Mouse (Mus musculus) heart, embryonic 16.5 days (tissue): ENCODE measurements around the gene Pld3. TPM values are rescaled to one million over a fixed set of nuclear protein-coding genes. Genes with fewer than 3 reads are reported as not detected.

Experiments
- ATAC-seq: fragments of 200-750 bp; cut with Nextera tagmentation; replicated peaks from 2 replicates; pipeline ENCODE4 v1.8.0; 2017; ENCODE audit warnings: moderate number of reproducible peaks; ENCODE audit not compliant: insufficient read depth, low FRiP score; ENCODE audit errors: extremely low read depth
- H3K27ac ChIP-seq: fragments of 300-500 bp; sonication (generic); 2 replicates; pipeline ENCODE4 v1.5.1; 2014; ENCODE audit warnings: mild to moderate bottlenecking, low read length, control low read depth, moderate library complexity
- H3K27me3 ChIP-seq: fragments of 300-500 bp; sonication (generic); 2 replicates; pipeline ENCODE4 v1.6.1; 2014; ENCODE audit warnings: low read length, mixed read lengths; ENCODE audit not compliant: control insufficient read depth, insufficient read depth
- H3K36me3 ChIP-seq: fragments of 300-500 bp; sonication (generic); 2 replicates; pipeline ENCODE4 v1.6.1; 2014; ENCODE audit not compliant: control insufficient read depth, insufficient read depth
- H3K4me1 ChIP-seq: fragments of 300-500 bp; sonication (generic); 2 replicates; pipeline ENCODE4 v1.6.1; 2014; ENCODE audit warnings: low read length, mixed read lengths; ENCODE audit not compliant: control insufficient read depth, insufficient read depth
- H3K4me2 ChIP-seq: fragments of 300-500 bp; sonication (generic); 2 replicates; pipeline ENCODE4 v1.6.1; 2014; ENCODE audit warnings: low read depth, mild to moderate bottlenecking, control low read depth, low read length
- H3K4me3 ChIP-seq: fragments of 300-500 bp; sonication (generic); 2 replicates; pipeline ENCODE4 v1.5.1; 2014; ENCODE audit warnings: mild to moderate bottlenecking, control low read depth, low read length
- H3K9ac ChIP-seq: fragments of 300-500 bp; sonication (generic); 2 replicates; pipeline ENCODE4 v1.6.1; 2014; ENCODE audit warnings: low read length, control low read depth
- H3K9me3 ChIP-seq: fragments of 300-500 bp; sonication (generic); replicated peaks from 2 replicates; pipeline ENCODE4 v1.6.1; 2016; ENCODE audit warnings: low read length; ENCODE audit not compliant: control insufficient read depth
- WGBS: fragments of 180-500 bp; shearing (Covaris S2); extraction: QIAGEN DNeasy Blood & Tissue Kit; methylation state at CpG from one replicate; pipeline ENCODE4 v1.1.7; 2014; 5-methylcytosine and 5-hydroxymethylcytosine counted together
- polyA plus RNA-seq: library from polyadenylated mRNA; unstranded; fragments of >200 nt; fragmentation: Nextera tagmentation; extraction: Ambion mirVana; gene quantifications from 2 replicates; pipeline ENCODE4 v1.2.1, GENCODE M21; 2015

The Pld3 gene
- polyA plus RNA-seq, 1 experiment from 2014 or later = 58.6 TPM

DNA sequence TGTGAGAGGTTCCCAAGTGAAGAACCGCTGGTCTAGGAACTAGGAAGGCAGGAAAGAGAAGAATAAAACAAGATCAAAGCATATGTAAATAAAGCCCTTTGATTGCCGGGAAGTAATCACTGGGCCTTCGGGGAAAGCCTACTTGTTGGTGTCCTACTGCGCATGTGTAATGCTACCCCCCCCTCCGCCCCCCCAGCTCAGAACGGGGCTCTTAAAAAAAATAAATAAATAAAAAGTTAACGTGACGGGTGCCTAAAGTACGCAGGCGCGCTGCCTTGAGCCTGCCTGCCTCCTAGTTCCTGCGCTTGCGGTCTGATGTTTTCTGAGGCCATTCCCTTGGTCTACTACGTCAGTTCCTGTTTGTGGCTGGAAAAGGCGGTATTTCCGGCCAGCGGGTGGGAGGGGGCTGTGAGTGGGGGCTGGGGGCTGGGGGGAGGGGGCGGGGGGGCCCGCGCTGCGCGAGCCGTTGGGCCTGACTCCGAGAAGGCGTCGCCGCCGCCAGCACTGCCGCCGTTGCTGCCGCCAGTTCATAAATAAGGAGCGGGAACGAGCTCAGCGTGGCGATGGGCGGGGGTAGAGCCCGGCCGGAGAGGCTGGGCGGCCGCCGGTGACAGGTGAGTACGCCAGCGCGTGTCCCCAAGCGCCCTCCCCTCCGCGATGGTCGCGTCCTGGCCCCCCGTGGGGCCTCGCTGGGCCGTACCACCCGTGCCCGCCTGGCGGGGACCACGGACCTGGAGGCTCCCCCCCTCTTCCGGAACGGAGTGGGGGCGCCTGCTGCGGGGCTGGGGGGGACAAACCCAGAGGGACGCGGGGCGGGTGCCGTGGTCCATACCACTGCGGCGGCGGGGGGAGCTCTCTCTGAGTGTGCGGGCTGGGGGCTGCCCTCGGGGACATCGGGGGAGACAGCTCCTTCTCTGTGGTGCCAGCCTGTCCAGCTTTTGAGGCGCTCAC, 38.5 kb upstream of the Pld3 start, which contains the start of gene Akt2:
Gene Akt2 (plus strand): TSS at position 287 of the 951 bp plus-strand sequence.
- no peaks in the 10 kb centered on the region for H3K9me3 ChIP-seq
- peaks cover 26% of the 10 kb centered on the region for H3K4me1 ChIP-seq
- no peaks in the 10 kb centered on the region for H3K36me3 ChIP-seq
- no peaks in the 10 kb centered on the region for H3K27me3 ChIP-seq
- peak within 1 kb of the TSS; percentile 95 for H3K9ac ChIP-seq
- peak; percentile 91 for ATAC-seq
- H3K4me2 ChIP-seq = peak within 1 kb of the TSS; percentile 73
- peak within 1 kb of the TSS; percentile 85 for H3K4me3 ChIP-seq
- H3K27ac ChIP-seq = peak within 1 kb of the TSS; percentile 98
- under 1% methylated on average over 66 of the region's 71 CpGs for WGBS

DNA sequence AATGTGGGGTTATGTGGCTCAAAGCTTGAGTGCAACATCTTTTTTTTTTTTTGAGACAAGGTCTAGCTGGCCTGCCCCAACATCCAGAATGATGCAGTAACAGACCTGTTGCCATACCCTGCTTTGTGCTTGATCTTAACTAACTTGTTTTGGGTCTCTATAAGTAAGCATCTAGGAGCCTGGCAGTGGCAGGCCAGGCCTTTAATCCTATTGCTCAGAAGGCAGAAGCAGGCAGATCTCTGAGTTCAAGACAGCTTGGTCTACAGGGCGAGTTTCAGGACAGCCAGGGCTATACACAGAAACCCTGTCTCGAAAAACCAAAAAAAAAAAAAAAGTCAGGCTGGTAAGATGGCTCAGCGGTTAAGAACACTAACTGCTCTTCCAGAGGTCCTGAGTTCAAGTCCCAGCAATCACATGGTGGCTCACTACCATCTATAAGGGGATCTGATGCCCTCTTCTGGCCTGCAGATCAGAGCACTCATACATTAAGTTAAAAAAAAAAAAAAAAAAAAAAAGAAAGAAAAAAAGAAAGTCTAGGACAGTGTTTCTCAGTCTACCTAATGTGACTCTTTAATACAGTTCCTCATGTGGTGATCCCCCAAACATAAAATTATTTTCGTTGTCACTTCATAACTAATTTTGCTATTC, 37.7 kb upstream of the Pld3 start:
- H3K27ac ChIP-seq = peak overlapping the region; percentile 98
- H3K4me3 ChIP-seq = peak overlapping the region; percentile 85
- H3K4me1 ChIP-seq = peaks cover 19% of the 10 kb centered on the region
- H3K4me2 ChIP-seq = peak overlapping the region; percentile 73
- H3K9me3 ChIP-seq = no peaks in the 10 kb centered on the region
- no peaks in the 10 kb centered on the region for H3K27me3 ChIP-seq
- 64% methylated on average over 4 of the region's 4 CpGs for WGBS
- peak overlapping the region; percentile 77 for H3K9ac ChIP-seq
- H3K36me3 ChIP-seq = no peaks in the 10 kb centered on the region
- no peak for ATAC-seq

DNA sequence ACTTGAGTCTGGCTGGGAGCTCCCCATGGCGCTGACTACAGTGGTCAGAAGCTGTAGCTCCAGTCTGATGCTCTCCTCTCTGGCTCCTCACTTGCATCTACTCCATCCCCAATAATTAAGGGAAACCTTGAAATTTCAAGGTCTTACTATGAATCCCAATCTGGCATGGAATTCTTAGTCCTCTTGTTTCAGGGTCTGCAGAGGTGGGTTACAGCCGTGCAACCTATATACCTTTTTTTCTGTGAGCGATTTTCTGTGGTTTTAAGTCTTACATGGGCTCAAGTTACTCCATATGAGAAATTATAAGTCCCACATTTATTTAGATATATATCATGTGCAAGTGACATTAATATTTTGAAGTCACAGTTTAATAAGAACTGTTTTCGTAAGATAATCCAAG, 37.1 kb upstream of the Pld3 start:
- Histone ChIP-seq H3K27me3 (no peaks in the 10 kb centered on the region), H3K9ac (no peak overlapping the region), H3K27ac (no peak overlapping the region), H3K9me3 (no peaks in the 10 kb centered on the region), H3K4me1 (peaks cover 19% of the 10 kb centered on the region), H3K4me2 (no peak overlapping the region), H3K36me3 (no peaks in the 10 kb centered on the region), H3K4me3 (no peak overlapping the region)
- WGBS = 95% methylated on average over 4 of the region's 4 CpGs
- no peak for ATAC-seq

DNA sequence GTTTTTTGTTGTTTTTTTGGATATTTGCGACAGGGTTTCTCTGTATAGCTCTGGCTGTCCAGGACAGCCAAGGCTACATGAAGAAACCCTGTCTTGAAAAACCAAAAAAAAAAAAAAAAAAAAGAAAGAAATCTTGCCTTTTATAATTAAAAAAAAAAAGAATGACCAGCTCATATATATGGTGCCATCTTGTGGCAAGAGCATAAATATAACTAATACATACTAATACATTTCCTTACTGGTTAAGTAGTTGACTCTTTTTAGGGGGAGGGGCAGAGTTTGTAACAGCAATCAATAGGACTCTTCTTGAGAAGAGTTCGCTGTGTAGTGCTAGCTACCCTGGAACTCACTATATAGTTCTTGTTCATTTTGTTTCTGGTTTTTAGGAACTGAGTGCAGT, 34.7 kb upstream of the Pld3 start:
- ATAC-seq = no peak
- no peak overlapping the region for H3K4me3 ChIP-seq
- no peaks in the 10 kb centered on the region for H3K27me3 ChIP-seq
- no peaks in the 10 kb centered on the region for H3K9me3 ChIP-seq
- H3K4me1 ChIP-seq = peaks cover under 1% of the 10 kb centered on the region; the same call in 1 of the 2 replicates
- no peak overlapping the region for H3K4me2 ChIP-seq
- H3K27ac ChIP-seq = no peak overlapping the region
- no peak overlapping the region for H3K9ac ChIP-seq
- WGBS = 77% methylated on average over 2 of the region's 2 CpGs
- H3K36me3 ChIP-seq = 0 out of 2 replicates have a peak, but pooled peaks cover 2% of the 10 kb centered on the region

DNA sequence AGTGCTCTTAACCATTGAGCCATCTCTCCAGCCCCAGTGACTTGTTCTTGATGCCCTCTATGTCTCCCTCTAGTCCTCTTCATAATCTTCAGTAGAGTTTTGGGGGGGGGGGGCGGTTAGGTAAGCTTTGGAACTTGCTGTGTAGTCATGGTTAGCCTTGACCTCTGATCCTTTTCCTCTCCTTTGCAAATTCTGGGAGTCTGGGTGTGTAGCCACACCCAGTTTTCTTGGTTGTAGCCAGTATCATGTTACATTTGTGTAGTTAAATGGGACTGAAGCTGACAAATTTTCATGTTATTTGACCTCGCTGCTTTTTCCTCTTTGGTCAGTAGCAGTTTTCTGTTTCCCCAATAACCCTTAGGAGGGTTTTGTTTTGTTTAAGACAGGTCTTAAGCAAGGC, 33.8 kb upstream of the Pld3 start:
- no peak for ATAC-seq
- Histone ChIP-seq H3K27me3 (no peaks in the 10 kb centered on the region), H3K9me3 (no peaks in the 10 kb centered on the region), H3K4me1 (no peaks in the 10 kb centered on the region), H3K4me2 (no peak overlapping the region), H3K36me3 (peaks cover 9% of the 10 kb centered on the region; the same call in 1 of the 2 replicates), H3K9ac (no peak overlapping the region), H3K27ac (no peak overlapping the region), H3K4me3 (no peak overlapping the region)
- WGBS = 78% methylated on average over 2 of the region's 2 CpGs

DNA sequence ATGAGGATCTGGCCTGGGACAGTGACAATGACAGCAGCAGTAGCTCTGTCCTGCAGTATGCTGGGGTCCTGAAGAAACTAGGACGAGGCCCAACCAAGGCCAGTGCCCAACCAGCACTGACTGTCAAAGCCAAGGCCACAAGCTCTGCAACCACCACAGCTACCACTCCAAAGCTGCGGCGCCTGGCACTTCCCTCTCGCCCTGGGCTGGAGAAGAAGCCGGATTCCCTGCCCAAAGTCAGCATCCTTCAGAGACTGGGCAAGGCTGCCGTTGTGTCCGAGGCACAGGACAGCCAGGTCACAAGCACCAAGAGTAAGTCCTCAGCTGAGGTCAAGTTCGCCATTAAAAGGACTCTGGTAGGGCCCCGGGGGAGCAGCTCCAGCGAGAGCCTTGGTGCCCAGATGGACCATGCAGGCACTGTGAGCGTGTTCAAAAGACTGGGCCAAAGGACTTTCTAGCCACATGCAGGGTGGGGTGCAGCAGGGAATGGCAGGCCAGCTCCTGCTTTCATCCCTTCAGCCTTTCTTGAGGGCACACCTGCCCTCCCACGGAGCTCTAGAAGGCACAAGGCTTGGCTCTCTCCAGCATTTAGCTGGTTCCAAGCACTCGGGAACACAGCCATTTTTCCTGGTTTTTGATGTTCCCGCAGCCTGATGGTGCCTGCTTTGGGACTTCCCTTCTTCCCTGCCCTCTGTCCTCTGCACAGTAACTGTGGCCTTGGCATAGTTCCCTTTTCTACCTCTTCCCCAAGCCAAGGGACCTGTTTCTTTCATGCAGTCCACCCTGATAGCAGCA, 27.6 kb upstream of the Pld3 start:
- WGBS = 87% methylated on average over 14 of the region's 14 CpGs
- Histone ChIP-seq H3K9ac (no peak overlapping the region), H3K27me3 (no peaks in the 10 kb centered on the region), H3K4me1 (no peaks in the 10 kb centered on the region), H3K4me2 (no peak overlapping the region), H3K36me3 (peaks cover 57% of the 10 kb centered on the region), H3K27ac (no peak overlapping the region), H3K9me3 (no peaks in the 10 kb centered on the region), H3K4me3 (no peak overlapping the region)
- ATAC-seq = no peak

DNA sequence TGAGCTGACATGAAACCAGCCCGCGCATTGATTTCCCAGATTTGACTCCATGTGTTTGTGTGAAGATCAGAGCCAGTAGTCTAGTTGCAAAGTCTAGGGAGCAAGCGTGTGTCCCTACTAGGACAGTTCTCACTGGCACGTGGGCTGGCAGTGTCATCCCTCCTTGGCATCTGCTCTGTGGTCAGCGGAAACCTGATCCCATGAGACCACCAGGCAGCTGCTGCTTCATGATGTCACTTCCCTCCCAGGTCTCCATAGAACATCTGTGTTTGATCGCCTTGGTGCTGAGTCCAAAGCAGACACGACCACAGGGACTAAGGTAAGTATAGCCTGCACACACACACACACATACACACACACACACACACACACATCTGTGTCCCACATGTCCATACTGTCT, 25.4 kb upstream of the Pld3 start:
- peaks cover 63% of the 10 kb centered on the region for H3K36me3 ChIP-seq
- H3K4me3 ChIP-seq = no peak overlapping the region
- H3K4me1 ChIP-seq = no peaks in the 10 kb centered on the region
- ATAC-seq = no peak
- H3K27ac ChIP-seq = no peak overlapping the region
- no peaks in the 10 kb centered on the region for H3K27me3 ChIP-seq
- H3K9ac ChIP-seq = no peak overlapping the region
- WGBS = 83% methylated on average over 7 of the region's 7 CpGs
- H3K9me3 ChIP-seq = no peaks in the 10 kb centered on the region
- H3K4me2 ChIP-seq = no peak overlapping the region

DNA sequence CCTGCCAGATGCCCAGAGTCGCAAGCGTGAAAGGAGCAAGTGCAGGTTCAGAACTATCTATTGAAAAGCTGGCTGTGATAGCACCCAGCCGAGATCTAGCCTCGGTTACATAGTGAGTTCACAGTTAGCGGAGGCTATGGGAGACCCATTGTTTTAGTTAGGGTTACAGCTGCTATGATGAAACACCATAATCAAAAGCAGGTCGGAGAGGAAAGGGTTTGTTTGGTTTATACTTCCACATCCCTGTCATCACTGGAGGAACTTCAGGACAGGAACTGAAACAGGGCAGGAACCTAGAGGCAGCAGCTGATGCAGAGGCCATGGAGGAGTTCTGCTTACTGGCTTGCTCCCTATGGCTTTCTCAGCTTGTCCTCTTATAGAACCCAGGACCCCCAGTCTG, 24.6 kb upstream of the Pld3 start:
- no peak for ATAC-seq
- Histone ChIP-seq H3K4me3 (no peak overlapping the region), H3K4me1 (no peaks in the 10 kb centered on the region), H3K4me2 (no peak overlapping the region), H3K9ac (no peak overlapping the region), H3K27ac (no peak overlapping the region), H3K36me3 (peaks cover 60% of the 10 kb centered on the region), H3K27me3 (no peaks in the 10 kb centered on the region), H3K9me3 (no peaks in the 10 kb centered on the region)
- 89% methylated on average over 6 of the region's 6 CpGs for whole genome bisulfite sequencing
